Mouse (Mus musculus) adipocyte (in vitro differentiated cells): ENCODE measurements around the gene Ccdc85a.
"Not testable (repeated sequence)": the region's sequence is repeated elsewhere in the genome, so short reads cannot be mapped to it uniquely, and the experiment has no call there.

Experiments used
- DNase-seq: peaks from one replicate; pipeline ENCODE4 v3.0.0-alpha.2; 2016; ENCODE audit warnings: low spot score

Ccdc85a gene

GRCm38 (mm10) chr11:28422451-28423231 is 161.5 kb downstream of the Ccdc85a start:
- no peak for DNase-seq

GRCm38 (mm10) chr11:28415841-28416240 is 168.3 kb downstream of the Ccdc85a start:
- no peak for DNase-seq

- not testable (repeated sequence) for DNase-seq
Measured at GRCm38 (mm10) chr11:28409880-28410279, 174.2 kb downstream of the Ccdc85a start.

- no peak for DNase-seq
Measured at GRCm38 (mm10) chr11:28397166-28397565, 187.0 kb downstream of the Ccdc85a start.

GRCm38 (mm10) chr11:28375891-28376290 is 208.2 kb downstream of the Ccdc85a start:
- no peak for DNase-seq

GRCm38 (mm10) chr11:28374636-28375035 is 209.5 kb downstream of the Ccdc85a start:
- DNase-seq = no peak

GRCm38 (mm10) chr11:28371381-28371780 is 212.7 kb downstream of the Ccdc85a start:
- not testable (repeated sequence) for DNase-seq

GRCm38 (mm10) chr11:28365929-28366244 is 218.2 kb downstream of the Ccdc85a start:
- no peak for DNase-seq

GRCm38 (mm10) chr11:28365209-28365928 is 218.8 kb downstream of the Ccdc85a start:
- no peak for DNase-seq

GRCm38 (mm10) chr11:28343465-28343864 is 240.7 kb downstream of the Ccdc85a start:
- peak; percentile 60 for DNase-seq

GRCm38 (mm10) chr11:28341887-28342286 is 242.2 kb downstream of the Ccdc85a start:
- DNase-seq = no peak

GRCm38 (mm10) chr11:28339224-28340150 is 244.6 kb downstream of the Ccdc85a start, which contains the start of gene Gm6685:
TSS of gene Gm6685 (minus strand) at chr11:28339867.
- not testable (repeated sequence) for DNase-seq
